Mouse (Mus musculus): ENCODE data around the gene Rnaseh1.

- no peak for TF ChIP-seq GATA1 (IDR thresholded peaks at IDR 0.05; ENCODE audit: borderline replicate concordance, low read length)
- no peak for TF ChIP-seq FLI1 (IDR thresholded peaks at IDR 0.05; ENCODE audit: low read length)
Measured at GRCm38 (mm10) chr12:28690730-28691129, 41.3 kb downstream of the Rnaseh1 start.
